Mouse (Mus musculus) layer of hippocampus, adult 9-10 months (tissue): ENCODE data around the gene Tob2.
A peak's percentile ranks its signal among the peaks of the same experiment; 100 is the strongest.

ENCODE experiments used
- DNase-seq: peaks from one replicate; pipeline ENCODE4 v3.0.0; 2022; ENCODE audit warnings: low spot score

Tob2 gene

GRCm38 (mm10) chr15:81858517-81859329 is at the start of gene Tob2:
Gene Tob2, minus strand, starts transcription at chr15:81858796.
- no peak for DNase-seq

- DNase-seq: no peak
Observed at GRCm38 (mm10) chr15:81907953-81908352, 49.4 kb upstream of the Tob2 start.

GRCm38 (mm10) chr15:81904939-81905338 is 46.3 kb upstream of the Tob2 start:
- peak; percentile 65 for DNase-seq

- no peak for DNase-seq
Observed at GRCm38 (mm10) chr15:81898751-81899150, 40.2 kb upstream of the Tob2 start.

GRCm38 (mm10) chr15:81897607-81898285 is 39.1 kb upstream of the Tob2 start:
- DNase-seq: no peak

- no peak for DNase-seq
Observed at GRCm38 (mm10) chr15:81896407-81896806, 37.8 kb upstream of the Tob2 start.

GRCm38 (mm10) chr15:81894002-81894401 is 35.4 kb upstream of the Tob2 start:
- DNase-seq: no peak

- DNase-seq: no peak
Observed at GRCm38 (mm10) chr15:81891822-81892580, 33.4 kb upstream of the Tob2 start.

- DNase-seq: no peak
Observed at GRCm38 (mm10) chr15:81891140-81891802, 32.7 kb upstream of the Tob2 start.

GRCm38 (mm10) chr15:81889175-81889574 is 30.6 kb upstream of the Tob2 start:
- no peak for DNase-seq

- no peak for DNase-seq
Observed at GRCm38 (mm10) chr15:81886795-81887550, 28.4 kb upstream of the Tob2 start.

- no peak for DNase-seq
Observed at GRCm38 (mm10) chr15:81885418-81885934, 26.9 kb upstream of the Tob2 start.

- DNase-seq: no peak
Observed at GRCm38 (mm10) chr15:81882348-81882747, 23.8 kb upstream of the Tob2 start.

- DNase-seq: no peak
Observed at GRCm38 (mm10) chr15:81879531-81880401, 21.2 kb upstream of the Tob2 start.

GRCm38 (mm10) chr15:81872262-81873136 is 13.9 kb upstream of the Tob2 start, which contains the start of gene Aco2:
Gene Aco2, plus strand, starts transcription at chr15:81872309.
- peak; percentile 99 for DNase-seq

GRCm38 (mm10) chr15:81871604-81872261 is 13.1 kb upstream of the Tob2 start, which contains the start of gene Phf5a:
Gene Phf5a, minus strand, starts transcription at chr15:81871911.
- no peak for DNase-seq

GRCm38 (mm10) chr15:81869985-81870384 is 11.4 kb upstream of the Tob2 start:
- no peak for DNase-seq

- DNase-seq: no peak
Observed at GRCm38 (mm10) chr15:81864238-81864637, 5.6 kb upstream of the Tob2 start.
